Mouse (Mus musculus) adrenal gland, postnatal 4 days (tissue): ENCODE data around the gene 1110057P08Rik. TPM values are rescaled to one million over a fixed set of nuclear protein-coding genes. Genes with fewer than 3 reads are reported as not detected.
"Not testable (repeated sequence)": the region's sequence is repeated elsewhere in the genome, so short reads cannot be mapped to it uniquely, and the experiment has no call there.

Experiments
- DNase-seq, 2 experiments: peaks; one replicate each; pipeline ENCODE4 v3.0.0; 2021 to 2022; ENCODE audit warnings: low spot score in 2 of 2, mixed read lengths in 2 of 2
- long read RNA-seq, 2 experiments: library from polyadenylated mRNA; stranded (forward); transcript quantifications; one replicate each; pipeline ENCODE4 v2.0.0; 2021
- total RNA-seq, 2 experiments: library from RNA; stranded (reverse); gene quantifications; 2 replicates each; pipeline ENCODE4 v1.2.3; 2021

Gene 1110057P08Rik
- not detected for total RNA-seq
- long read RNA-seq, experiment 1, result 0 reads
- long read RNA-seq, experiment 2, result 0 reads

- DNase-seq, result no peak
Measured at GRCm38 (mm10) chr16:89174435-89174834, at the start of gene 1110057P08Rik. TSS of gene 1110057P08Rik (plus strand) at chr16:89174735.

- DNase-seq, result no peak
Measured at GRCm38 (mm10) chr16:89140551-89140950, 34.0 kb upstream of the 1110057P08Rik start, which contains the start of gene Gm6358. TSS of gene Gm6358 (plus strand) at chr16:89140851.

GRCm38 (mm10) chr16:89150786-89151185, 23.7 kb upstream of the 1110057P08Rik start, which contains the start of gene Gm10061:
TSS of gene Gm10061 (plus strand) at chr16:89151086.
- no peak for DNase-seq

- DNase-seq, result no peak
Measured at GRCm38 (mm10) chr16:89157652-89158051, 16.9 kb upstream of the 1110057P08Rik start, which contains the start of gene Gm9789. TSS of gene Gm9789 (plus strand) at chr16:89157952.

- DNase-seq, result not testable (repeated sequence)
Measured at GRCm38 (mm10) chr16:89169190-89169589, 5.3 kb upstream of the 1110057P08Rik start, which contains the start of gene Gm7735. TSS of gene Gm7735 (plus strand) at chr16:89169490.

GRCm38 (mm10) chr16:89188621-89189020, 14.1 kb downstream of the 1110057P08Rik start:
- DNase-seq, result no peak

- no peak for DNase-seq
Measured at GRCm38 (mm10) chr16:89205561-89205960, 31.0 kb downstream of the 1110057P08Rik start, which contains the start of gene Krtap20-2. TSS of gene Krtap20-2 (plus strand) at chr16:89205861.

Other genes starting within 250 kb of the 1110057P08Rik start
- not detected for gene Krtap19-9b, start 242.5 kb upstream of the 1110057P08Rik start, total RNA-seq
- gene Krtap16-3, start 211.9 kb upstream of the 1110057P08Rik start, total RNA-seq, result not detected
- not detected for gene Krtap22-2, start 164.0 kb upstream of the 1110057P08Rik start, total RNA-seq
- not detected for gene Gm10229, start 159.5 kb upstream of the 1110057P08Rik start, total RNA-seq
- not detected for gene Krtap6-1, start 143.0 kb upstream of the 1110057P08Rik start, total RNA-seq
- not detected for gene Gm10228, start 133.3 kb upstream of the 1110057P08Rik start, total RNA-seq
- gene Krtap6-5, start 126.9 kb upstream of the 1110057P08Rik start, total RNA-seq, result not detected
- gene 1110025L11Rik, start 110.7 kb upstream of the 1110057P08Rik start, total RNA-seq, result not detected
- gene Krtap6-3, start 90.7 kb upstream of the 1110057P08Rik start, total RNA-seq, result not detected
- gene Gm6358, start 33.9 kb upstream of the 1110057P08Rik start, total RNA-seq, result not detected
- gene Gm10061, start 23.6 kb upstream of the 1110057P08Rik start, total RNA-seq, result not detected
- not detected for gene Gm9789, start 16.8 kb upstream of the 1110057P08Rik start, total RNA-seq
- not detected for gene Gm7735, start 5.2 kb upstream of the 1110057P08Rik start, total RNA-seq
- not detected for gene Krtap20-2, start 31.1 kb downstream of the 1110057P08Rik start, total RNA-seq
- not detected for gene Krtap21-1, start 229.1 kb downstream of the 1110057P08Rik start, total RNA-seq
- not detected for gene Krtap6-2, start 245.4 kb downstream of the 1110057P08Rik start, total RNA-seq